Mouse (Mus musculus) gastrocnemius, postnatal 10 days (tissue): ENCODE results near the gene Atg4c. TPM values are rescaled to one million over a fixed set of nuclear protein-coding genes. Genes with fewer than 3 reads are reported as not detected.

Experiments
- DNase-seq: peaks from one replicate; pipeline ENCODE4 v3.0.0; 2021; ENCODE audit warnings: mixed read lengths
- total RNA-seq, 2 experiments: library from RNA; stranded (reverse); gene quantifications; 2 replicates each; pipeline ENCODE4 v1.2.3; 2021

The Atg4c gene
- total RNA-seq, 2 experiments from 2014 or later: 6.8 to 7.5 TPM

GRCm38 (mm10) chr4:99186412-99187125 is 7.2 kb upstream of the Atg4c start:
- DNase-seq: no peak

- DNase-seq: no peak
These were observed 1.1 kb upstream of the Atg4c start for GRCm38 (mm10) chr4:99192640-99193039.

- no peak for DNase-seq
These were observed 520 bp upstream of the Atg4c start for GRCm38 (mm10) chr4:99193214-99193613.

GRCm38 (mm10) chr4:99194826-99195225 is 1.1 kb downstream of the Atg4c start:
- no peak for DNase-seq

- no peak for DNase-seq
These were observed 5.0 kb downstream of the Atg4c start for GRCm38 (mm10) chr4:99198721-99199120.

DNA sequence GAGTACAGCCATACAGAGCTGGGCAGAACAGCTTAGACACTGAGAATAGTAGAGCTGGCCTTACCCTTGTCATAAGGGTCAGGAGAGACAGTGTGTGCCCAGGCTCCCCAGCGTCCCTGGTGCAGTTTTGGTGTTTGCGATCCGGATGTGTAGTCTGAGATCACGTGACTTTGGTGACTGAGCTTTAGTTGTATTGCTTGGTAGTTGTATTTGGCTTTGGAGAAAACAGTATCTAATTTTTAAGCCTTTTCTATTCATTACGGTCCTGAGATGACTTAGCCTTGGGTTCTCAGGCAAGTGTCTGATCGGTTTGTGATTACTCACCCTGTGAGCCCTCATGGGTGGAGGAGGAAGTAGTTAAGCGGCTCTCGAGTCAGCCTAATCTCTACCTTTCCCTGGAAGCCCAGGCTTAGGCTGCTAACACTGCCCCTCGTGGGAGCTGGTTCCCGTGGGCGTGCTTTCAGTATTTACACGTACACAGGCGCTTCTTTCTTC is 6.1 kb downstream of the Atg4c start:
- no peak for DNase-seq

DNA sequence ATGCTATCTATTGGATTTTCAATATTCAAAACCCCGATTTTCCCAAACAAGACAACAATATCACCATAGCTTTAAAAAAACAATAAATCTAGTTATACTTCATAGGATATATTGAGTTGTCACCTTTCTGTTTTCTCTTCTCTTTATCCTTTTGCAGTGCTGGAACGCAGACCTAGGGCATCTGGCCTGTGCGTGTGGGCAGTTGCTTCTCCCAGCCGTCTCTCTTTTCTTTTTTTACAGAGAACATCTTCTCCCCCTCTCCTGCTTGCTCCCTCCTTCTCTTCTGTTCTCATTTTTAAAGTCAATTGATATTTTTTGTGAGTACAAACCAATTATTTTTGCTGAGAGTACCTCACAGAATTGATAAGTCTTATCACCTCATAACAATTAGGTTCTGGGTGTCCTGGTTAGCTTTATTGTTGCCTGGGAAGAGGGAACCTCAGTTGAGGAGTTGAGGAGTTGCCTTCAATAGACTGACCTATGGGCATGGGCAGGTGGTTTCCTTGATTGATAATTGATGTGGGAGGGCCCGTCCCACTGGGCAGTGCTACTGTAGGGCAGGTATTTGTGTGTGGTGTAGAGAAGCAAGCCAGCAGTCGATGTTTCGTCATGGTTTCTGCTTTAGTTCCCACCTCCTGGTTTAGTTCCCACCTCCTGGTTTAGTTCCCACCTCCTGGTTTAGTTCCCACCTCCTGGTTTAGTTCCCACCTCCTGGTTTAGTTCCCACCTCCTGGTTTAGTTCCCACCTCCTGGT is 6.8 kb downstream of the Atg4c start:
- no peak for DNase-seq

DNA sequence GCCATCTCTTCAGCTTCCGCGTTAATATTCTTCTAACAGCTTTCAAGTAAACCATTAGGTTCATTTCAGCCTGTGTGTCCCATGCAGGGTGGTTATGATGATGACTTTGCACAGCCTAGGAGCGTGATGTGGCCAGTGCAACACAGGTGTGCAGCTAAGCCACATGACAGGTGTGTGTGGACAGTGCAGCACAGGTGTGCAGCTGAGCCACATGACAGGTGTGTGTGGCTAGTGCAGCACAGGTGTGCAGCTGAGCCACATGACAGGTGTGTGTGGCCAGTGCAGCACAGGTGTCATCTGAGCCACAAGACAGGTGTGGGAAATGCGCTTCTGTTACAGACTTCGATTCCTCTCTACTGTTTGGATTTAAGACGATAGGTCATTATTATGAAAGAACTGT is 12.0 kb downstream of the Atg4c start:
- no peak for DNase-seq

DNA sequence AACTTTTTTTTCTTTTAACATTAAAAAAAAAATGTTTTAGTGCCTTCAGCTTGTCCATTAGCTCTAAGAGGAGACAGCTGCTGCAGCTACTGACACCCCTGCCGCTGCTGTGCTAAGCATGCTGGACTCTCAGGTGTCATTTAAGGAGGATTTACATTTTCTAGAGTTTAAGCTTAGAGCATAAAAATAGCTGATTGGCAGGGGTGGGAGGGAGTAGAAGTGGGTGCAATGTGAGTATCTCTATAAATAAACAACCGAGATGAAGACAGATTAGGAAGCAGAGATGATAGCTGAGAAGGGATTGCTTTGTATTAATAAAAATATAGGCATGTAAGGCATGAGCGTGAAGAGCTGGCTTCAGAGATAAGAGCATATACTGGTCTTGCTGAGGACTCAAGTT is 12.6 kb downstream of the Atg4c start:
- no peak for DNase-seq

- no peak for DNase-seq
These were observed 16.4 kb downstream of the Atg4c start for GRCm38 (mm10) chr4:99210087-99210486.

- no peak for DNase-seq
These were observed 17.9 kb downstream of the Atg4c start for GRCm38 (mm10) chr4:99211606-99212005.

DNA sequence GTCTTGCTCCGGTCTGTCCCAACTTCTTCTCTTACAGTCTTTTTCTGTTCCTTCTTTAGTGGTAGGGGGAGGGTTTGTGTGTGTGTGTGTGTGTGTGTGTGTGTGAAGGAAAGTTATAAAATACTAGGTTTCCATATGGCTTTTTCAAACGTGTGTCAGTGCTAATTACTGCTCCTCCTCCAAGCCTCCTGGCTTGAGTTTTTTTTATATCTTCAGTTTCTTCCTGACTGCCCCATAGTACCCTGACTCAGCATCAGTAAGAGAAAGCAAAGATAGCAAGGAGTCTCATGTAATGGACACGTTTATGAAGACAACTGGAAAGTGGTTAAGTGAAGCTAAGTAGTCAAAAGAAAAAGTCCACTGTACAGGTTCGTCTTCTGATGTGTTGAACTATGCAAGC is 19.4 kb downstream of the Atg4c start:
- DNase-seq: no peak

DNA sequence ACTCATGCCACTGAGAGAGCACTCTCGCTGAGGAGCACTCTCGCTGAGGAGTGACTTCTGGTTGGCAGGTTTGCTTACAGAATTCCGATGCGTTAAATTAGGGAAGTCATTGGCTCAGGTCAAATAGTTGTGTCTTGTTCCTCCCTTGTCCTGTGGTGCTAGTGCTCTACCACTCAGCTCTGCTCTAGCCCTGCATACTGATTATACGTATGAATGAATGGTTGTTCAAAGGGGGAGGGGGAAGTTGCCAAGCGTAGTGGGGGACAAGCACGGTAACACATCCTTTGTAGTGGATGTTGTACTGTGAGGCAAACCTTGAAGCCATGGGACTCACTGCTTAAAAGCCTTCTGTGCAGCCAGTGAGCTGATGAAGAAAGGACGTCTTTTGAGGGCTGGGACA is 28.5 kb downstream of the Atg4c start:
- no peak for DNase-seq

DNA sequence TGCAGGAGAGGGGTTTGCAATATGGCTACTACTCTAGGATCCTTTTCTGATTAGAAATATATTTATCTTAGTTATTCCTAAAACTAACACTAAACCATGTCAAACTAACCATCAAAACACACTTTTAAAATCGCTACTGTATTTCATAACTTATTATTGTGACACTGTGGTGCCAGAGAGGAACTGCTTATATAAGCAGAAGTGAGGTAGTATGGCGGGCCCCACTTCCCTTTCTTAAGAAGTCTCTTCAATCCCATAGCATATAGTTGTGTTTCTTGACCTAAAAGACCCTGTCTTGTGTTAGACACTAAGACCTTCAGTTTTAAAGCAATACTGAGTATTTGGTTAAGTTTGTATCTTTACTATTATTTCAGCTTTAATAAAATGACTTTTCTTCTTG is 31.1 kb downstream of the Atg4c start:
- DNase-seq: no peak

- DNase-seq: no peak
These were observed 33.5 kb downstream of the Atg4c start for GRCm38 (mm10) chr4:99227226-99227625.

GRCm38 (mm10) chr4:99229371-99229770 is 35.6 kb downstream of the Atg4c start:
- no peak for DNase-seq

DNA sequence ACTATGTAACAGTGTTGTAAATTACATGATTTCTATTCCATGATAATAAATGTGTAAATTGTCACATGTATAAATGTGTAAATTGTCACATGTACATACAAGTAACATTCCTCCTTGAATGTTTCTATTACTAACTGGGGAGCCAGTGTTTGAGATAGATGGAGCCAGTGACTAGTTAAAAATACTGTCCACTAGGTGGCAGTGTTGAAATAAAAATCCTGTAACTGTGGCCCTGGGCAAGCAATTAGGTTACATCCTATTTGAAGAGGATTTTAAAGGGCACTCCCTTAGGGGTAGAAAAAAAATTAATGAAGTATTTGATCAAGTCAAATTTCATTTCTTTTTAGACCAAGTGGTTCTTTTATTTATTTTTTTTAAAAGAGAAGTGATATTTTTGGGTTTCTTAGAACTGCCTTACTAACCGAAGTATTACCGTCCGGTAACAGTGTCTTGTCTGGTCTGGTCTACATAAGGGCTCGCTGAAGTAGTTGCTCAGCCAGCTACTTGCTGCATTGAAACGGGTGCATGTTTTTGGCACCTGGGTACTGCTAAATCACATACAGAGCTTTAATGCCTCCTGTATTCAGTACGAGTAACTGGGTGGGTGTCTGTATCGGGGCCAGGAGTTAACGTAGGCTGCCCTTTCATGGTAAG is 41.6 kb downstream of the Atg4c start:
- no peak for DNase-seq

GRCm38 (mm10) chr4:99238305-99238704 is 44.6 kb downstream of the Atg4c start:
- DNase-seq: no peak

GRCm38 (mm10) chr4:99241674-99242073 is 47.9 kb downstream of the Atg4c start:
- DNase-seq: no peak

DNA sequence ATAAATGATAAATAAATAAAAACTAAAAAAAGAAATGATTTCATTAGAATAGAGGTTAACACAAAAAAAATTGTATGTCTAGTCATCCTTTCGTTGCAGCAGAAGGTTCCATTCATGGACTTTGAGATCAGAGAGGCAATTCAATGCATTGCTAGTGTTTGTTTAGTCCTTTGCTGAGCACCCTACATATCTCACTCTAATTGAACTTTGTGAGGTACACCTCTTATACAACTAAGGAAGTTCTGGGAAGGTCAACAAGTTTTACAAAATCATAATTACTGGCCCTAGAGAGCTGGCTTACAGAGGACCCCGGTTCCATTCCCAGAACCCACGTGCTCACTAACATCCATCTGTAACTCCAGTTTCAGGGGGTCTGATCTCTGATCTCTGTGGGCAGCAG is 55.6 kb downstream of the Atg4c start:
- no peak for DNase-seq

- no peak for DNase-seq
These were observed 56.1 kb downstream of the Atg4c start for GRCm38 (mm10) chr4:99249826-99250225.

DNA sequence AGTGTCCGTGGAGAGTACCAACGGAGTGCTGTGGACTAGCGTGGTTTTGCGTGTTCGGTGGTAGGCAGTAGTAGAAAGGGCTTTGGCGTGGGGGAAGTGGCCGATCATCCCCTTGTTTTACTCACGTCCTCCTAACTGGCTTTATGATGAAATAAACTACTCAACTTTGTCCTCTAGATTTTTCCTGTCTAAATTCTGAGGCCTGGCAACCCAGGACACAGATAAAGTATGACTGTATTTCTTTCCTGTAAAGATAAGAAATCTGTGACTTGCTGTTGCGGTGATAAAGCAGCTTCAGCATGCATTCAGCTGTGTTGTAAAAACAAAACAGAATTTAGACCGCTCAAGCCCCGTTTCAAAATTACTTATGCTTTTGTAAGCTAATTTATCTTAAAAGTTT is 59.2 kb downstream of the Atg4c start:
- no peak for DNase-seq

- no peak for DNase-seq
These were observed 69.5 kb downstream of the Atg4c start for GRCm38 (mm10) chr4:99263191-99263590.
